Mouse (Mus musculus) ES-Bruce4 (cell line): ENCODE data around the gene Myh9. TPM values are rescaled to one million over a fixed set of nuclear protein-coding genes. Genes with fewer than 3 reads are reported as not detected.

Experiments
- H3K27ac ChIP-seq: 2 replicates; pipeline ENCODE4 v1.5.1; 2012; ENCODE audit warnings: low read length, inconsistent platforms; ENCODE audit not compliant: insufficient read depth
- H3K27me3 ChIP-seq: 2 replicates; pipeline ENCODE4 v1.6.1; 2012; ENCODE audit warnings: mild to moderate bottlenecking, low read length, inconsistent platforms; ENCODE audit not compliant: control insufficient read depth, poor library complexity, insufficient read depth, severe bottlenecking
- H3K36me3 ChIP-seq: 2 replicates; pipeline ENCODE4 v1.6.1; 2012; ENCODE audit warnings: inconsistent platforms, mild to moderate bottlenecking, low read length, moderate library complexity; ENCODE audit not compliant: control insufficient read depth, poor library complexity, insufficient read depth, severe bottlenecking
- H3K4me1 ChIP-seq: one replicate; pipeline ENCODE4 v1.8.1; 2011; ENCODE audit warnings: low read length; ENCODE audit not compliant: control insufficient read depth, insufficient read depth
- H3K4me3 ChIP-seq: 2 replicates; pipeline ENCODE4 v1.5.1; 2011; ENCODE audit warnings: low read depth, mild to moderate bottlenecking, low read length
- H3K9ac ChIP-seq: 2 replicates; pipeline ENCODE4 v1.6.1; 2012; ENCODE audit warnings: low read depth, mild to moderate bottlenecking, inconsistent platforms; ENCODE audit not compliant: poor library complexity, severe bottlenecking
- H3K9me3 ChIP-seq: replicated peaks from 2 replicates; pipeline ENCODE4 v1.6.1; 2012; ENCODE audit warnings: mild to moderate bottlenecking, low read length, inconsistent platforms; ENCODE audit not compliant: control insufficient read depth, poor library complexity, insufficient read depth, severe bottlenecking
- CTCF ChIP-seq: IDR thresholded peaks from one replicate; pipeline ENCODE4 v1.8.1; 2011; ENCODE audit warnings: low read depth, low read length
- EP300 ChIP-seq: IDR thresholded peaks from 2 replicates; pipeline ENCODE4 v1.6.1; 2011; ENCODE audit warnings: low read depth, low read length; ENCODE audit not compliant: insufficient read depth
- POLR2A ChIP-seq: IDR thresholded peaks from one replicate; pipeline ENCODE4 v1.8.1; 2011; ENCODE audit warnings: low read length; ENCODE audit not compliant: insufficient read depth
- polyA plus RNA-seq: library from polyadenylated mRNA; stranded (reverse); fragments of >200 nt; gene quantifications from 2 replicates; pipeline ENCODE4 v1.2.4, GENCODE M21; 2011; ENCODE audit warnings: low read depth; ENCODE audit not compliant: missing spikeins, insufficient read depth, insufficient read length

Myh9 gene
- polyA plus RNA-seq, 1 experiment: 601 TPM

DNA sequence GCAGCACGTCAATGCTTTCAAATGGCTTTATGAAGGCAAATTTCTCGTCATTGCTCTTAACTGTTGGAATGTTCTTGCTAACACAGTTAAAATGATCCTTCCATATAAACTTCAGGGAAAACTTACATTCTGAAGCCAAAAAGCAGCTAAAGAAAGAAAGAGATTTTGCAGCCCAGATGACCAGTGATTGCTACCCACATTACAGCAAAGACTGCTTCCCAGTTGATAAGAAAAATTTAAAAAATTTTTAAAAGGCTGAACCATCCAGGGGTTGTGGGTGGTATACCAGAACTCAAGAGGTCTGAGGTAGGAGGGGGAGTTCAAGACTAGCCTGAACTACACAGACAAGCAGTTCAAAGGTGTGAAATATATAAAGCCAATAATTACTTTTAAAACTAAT is 1.1 kb upstream of the Myh9 start:
- peak overlapping the region; percentile 64 for H3K9ac ChIP-seq
- H3K27ac ChIP-seq: peak overlapping the region; percentile 48; the same call in 1 of the 2 replicates
- H3K4me3 ChIP-seq: peak overlapping the region; percentile 29; the same call in 1 of the 2 replicates
- H3K4me1 ChIP-seq: peaks cover 8% of the 10 kb centered on the region
- no peaks in the 10 kb centered on the region for H3K9me3 ChIP-seq
- H3K27me3 ChIP-seq: no peaks in the 10 kb centered on the region
- no peaks in the 10 kb centered on the region for H3K36me3 ChIP-seq
- TF ChIP-seq CTCF: no peak
- no peak for TF ChIP-seq EP300
- no peak for TF ChIP-seq POLR2A

GRCm38 (mm10) chr15:77841361-77842046 is 471 bp downstream of the Myh9 start:
- Histone ChIP-seq H3K9me3 (no peaks in the 10 kb centered on the region), H3K9ac (peak overlapping the region; percentile 95), H3K4me3 (peak overlapping the region; percentile 86), H3K36me3 (no peaks in the 10 kb centered on the region), H3K4me1 (peaks cover 6% of the 10 kb centered on the region), H3K27ac (peak overlapping the region; percentile 55), H3K27me3 (no peaks in the 10 kb centered on the region)
- TF ChIP-seq EP300 (no peak), CTCF (no peak), POLR2A (no peak)

DNA sequence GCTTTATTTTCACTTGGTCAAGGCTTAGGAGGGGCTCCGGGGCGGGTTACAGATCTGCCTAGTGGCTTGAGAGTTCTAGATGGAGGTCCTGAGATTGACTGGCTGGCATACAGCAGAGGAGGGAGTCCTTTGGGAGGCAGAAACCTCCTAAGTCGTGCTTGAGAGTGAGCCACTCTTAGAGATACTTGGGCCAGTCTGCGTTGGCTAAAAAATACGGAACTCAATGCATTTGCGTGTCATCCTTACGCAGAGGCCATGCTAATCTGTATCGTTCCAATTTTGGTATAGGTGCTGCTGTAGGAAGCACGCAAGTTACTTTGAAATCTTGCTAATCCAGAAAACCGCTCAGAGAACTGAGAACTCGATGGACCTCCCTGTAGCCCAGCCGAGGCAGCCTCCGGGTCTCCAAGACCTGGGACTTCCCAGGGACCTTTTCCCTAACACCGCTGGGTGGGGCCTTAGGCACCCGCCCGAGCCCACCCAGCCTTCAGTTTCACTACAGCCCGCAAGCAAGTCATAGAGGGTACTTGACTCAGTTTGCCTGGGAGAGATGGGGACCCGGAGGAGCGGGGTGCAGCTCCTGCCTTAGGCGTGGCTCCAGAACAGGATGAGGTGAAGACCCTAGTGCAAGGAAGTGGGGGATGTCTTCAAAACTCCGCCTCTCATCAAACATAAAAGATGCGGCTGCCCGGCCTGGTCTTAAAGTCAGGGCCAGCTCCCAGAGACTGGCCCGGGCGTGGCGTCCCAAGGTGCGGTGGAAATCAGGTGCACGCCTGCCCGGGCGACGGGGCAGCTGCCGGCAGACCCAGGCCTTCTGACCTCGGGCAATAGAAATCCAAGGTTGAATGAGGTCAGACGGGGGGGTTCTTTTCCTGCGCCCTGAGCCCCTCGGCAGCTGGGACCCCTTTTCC is 1.3 kb downstream of the Myh9 start:
- peaks cover 9% of the 10 kb centered on the region for H3K4me1 ChIP-seq
- H3K36me3 ChIP-seq: no peaks in the 10 kb centered on the region
- peak overlapping the region; percentile 86 for H3K4me3 ChIP-seq
- TF ChIP-seq EP300 (no peak), CTCF (no peak)
- peak overlapping the region; percentile 95 for H3K9ac ChIP-seq
- no peaks in the 10 kb centered on the region for H3K9me3 ChIP-seq
- no peaks in the 10 kb centered on the region for H3K27me3 ChIP-seq
- H3K27ac ChIP-seq: 0 out of 2 replicates have a peak overlapping the region, but pooled peaks have one; percentile 55

- Histone ChIP-seq H3K36me3 (no peaks in the 10 kb centered on the region), H3K9ac (peak overlapping the region; percentile 95; the same call in 1 of the 2 replicates), H3K27me3 (no peaks in the 10 kb centered on the region), H3K4me3 (peak overlapping the region; percentile 5), H3K9me3 (no peaks in the 10 kb centered on the region), H3K27ac (no peak overlapping the region), H3K4me1 (peaks cover 9% of the 10 kb centered on the region)
- TF ChIP-seq CTCF (no peak), EP300 (no peak), POLR2A (no peak)
These were observed 2.3 kb downstream of the Myh9 start for GRCm38 (mm10) chr15:77839529-77840286.

GRCm38 (mm10) chr15:77838530-77839387 is 3.2 kb downstream of the Myh9 start:
- Histone ChIP-seq H3K4me3 (no peak overlapping the region), H3K9ac (0 out of 2 replicates have a peak overlapping the region, but pooled peaks have one; percentile 11), H3K9me3 (no peaks in the 10 kb centered on the region), H3K27me3 (no peaks in the 10 kb centered on the region), H3K36me3 (no peaks in the 10 kb centered on the region), H3K4me1 (peaks cover 14% of the 10 kb centered on the region), H3K27ac (no peak overlapping the region)
- TF ChIP-seq CTCF: no peak
- no peak for TF ChIP-seq EP300
- TF ChIP-seq POLR2A: no peak
